Mouse (Mus musculus) embryonic facial prominence, embryonic 11.5 days (tissue): ENCODE data around the gene Rgs12. TPM values are rescaled to one million over a fixed set of nuclear protein-coding genes. Genes with fewer than 3 reads are reported as not detected.
A peak's percentile ranks its signal among the peaks of the same experiment; 100 is the strongest.

Experiments
- ATAC-seq: fragments of 200-750 bp; cut with Nextera tagmentation; replicated peaks from 2 replicates; pipeline ENCODE4 v1.8.0; 2017; ENCODE audit warnings: low read depth; ENCODE audit not compliant: insufficient number of reproducible peaks, low FRiP score, low TSS enrichment
- DNase-seq: peaks from one replicate; pipeline ENCODE4 v3.0.0-alpha.2; 2015; ENCODE audit warnings: low spot score
- H3K27ac ChIP-seq: fragments of 300-500 bp; sonication (generic); replicated peaks from 2 replicates; pipeline ENCODE4 v1.5.1; 2014; ENCODE audit warnings: mild to moderate bottlenecking, low read depth, low read length, control low read depth
- H3K27me3 ChIP-seq: fragments of 300-500 bp; sonication (generic); 2 replicates; pipeline ENCODE4 v1.6.1; 2014; ENCODE audit warnings: mild to moderate bottlenecking, low read length, moderate library complexity, mixed read lengths; ENCODE audit not compliant: control insufficient read depth, insufficient read depth
- H3K36me3 ChIP-seq: fragments of 300-500 bp; sonication (generic); replicated peaks from 2 replicates; pipeline ENCODE4 v1.6.1; 2014; ENCODE audit warnings: low read depth, mild to moderate bottlenecking, low read length, moderate library complexity, mixed read lengths; ENCODE audit not compliant: control insufficient read depth, insufficient read depth
- H3K4me1 ChIP-seq: fragments of 300-500 bp; sonication (generic); 2 replicates; pipeline ENCODE4 v1.6.1; 2014; ENCODE audit warnings: low read length, mixed read lengths; ENCODE audit not compliant: control insufficient read depth, insufficient read depth
- H3K4me2 ChIP-seq: fragments of 300-500 bp; sonication (generic); 2 replicates; pipeline ENCODE4 v1.6.1; 2014; ENCODE audit warnings: low read depth, mild to moderate bottlenecking, control low read depth, low read length, moderate library complexity
- H3K4me3 ChIP-seq: fragments of 300-500 bp; sonication (generic); 2 replicates; pipeline ENCODE4 v1.5.1; 2014; ENCODE audit warnings: low read depth, low read length, control low read depth
- H3K9ac ChIP-seq: fragments of 300-500 bp; sonication (generic); replicated peaks from 2 replicates; pipeline ENCODE4 v1.6.1; 2014; ENCODE audit warnings: mild to moderate bottlenecking, control low read depth, low read length
- H3K9me3 ChIP-seq: fragments of 300-500 bp; sonication (generic); replicated peaks from 2 replicates; pipeline ENCODE4 v1.6.1; 2016; ENCODE audit warnings: mild to moderate bottlenecking, low read length, inconsistent platforms, mixed read lengths; ENCODE audit not compliant: control insufficient read depth
- WGBS: fragments of 180-500 bp; shearing (Covaris S2); extraction: QIAGEN DNeasy Blood & Tissue Kit; methylation state at CpG from one replicate; pipeline ENCODE4 v1.1.7; 2014; 5-methylcytosine and 5-hydroxymethylcytosine counted together
- polyA plus RNA-seq: library from polyadenylated mRNA; unstranded; fragments of >200 nt; fragmentation: Nextera tagmentation; extraction: Ambion mirVana; gene quantifications from 2 replicates; pipeline ENCODE4 v1.2.1, GENCODE M21; 2014

Gene Rgs12
- polyA plus RNA-seq, 1 experiment from 2014 or later: 33.7 TPM

DNA sequence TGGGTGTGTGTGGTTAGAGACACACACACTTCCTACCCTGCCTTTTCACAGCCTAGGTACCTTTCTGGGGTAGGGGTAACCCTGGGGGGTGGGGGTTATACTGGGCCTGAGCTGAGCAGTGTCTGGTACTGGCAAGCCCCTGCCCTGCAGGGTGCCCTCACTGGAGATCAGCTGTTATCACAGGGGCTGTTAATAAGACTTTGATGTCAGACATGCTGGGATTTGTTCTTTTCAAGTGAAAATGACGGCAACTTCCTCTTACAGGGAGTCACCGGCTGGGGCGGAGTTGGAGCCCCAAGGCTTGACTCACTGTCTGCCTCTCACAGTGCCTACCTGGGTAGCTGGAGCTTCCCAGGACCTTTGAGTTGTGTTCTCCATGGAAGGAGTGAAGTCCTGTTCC, 49.5 kb downstream of the Rgs12 start:
- Histone ChIP-seq H3K4me1 (no peaks in the 10 kb centered on the region), H3K9ac (no peak overlapping the region), H3K27me3 (no peaks in the 10 kb centered on the region), H3K4me3 (no peak overlapping the region), H3K9me3 (no peaks in the 10 kb centered on the region), H3K27ac (no peak overlapping the region), H3K4me2 (no peak overlapping the region), H3K36me3 (no peaks in the 10 kb centered on the region)
- WGBS: 56% methylated on average over 3 of the region's 3 CpGs
- ATAC-seq: no peak
- no peak for DNase-seq

DNA sequence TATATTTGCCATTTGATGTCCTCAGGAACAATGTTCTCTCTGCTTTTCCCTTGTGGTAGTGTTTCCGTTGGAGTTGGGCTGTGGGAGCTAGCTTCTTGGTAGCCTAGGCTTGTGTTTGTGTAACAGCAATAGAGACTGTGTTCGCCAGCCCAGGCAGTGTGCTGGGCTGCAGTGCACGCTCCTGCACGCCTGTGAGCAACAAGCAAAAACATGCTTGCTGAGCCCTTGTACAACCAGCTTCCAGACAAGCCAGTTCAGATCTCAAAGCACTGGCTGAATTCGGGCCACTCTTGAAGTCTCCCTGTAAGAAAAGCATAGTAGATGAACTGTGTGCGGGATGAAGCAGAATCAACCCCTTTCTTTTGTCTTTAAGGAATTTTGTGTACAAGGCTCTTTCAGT, 50.0 kb downstream of the Rgs12 start:
- H3K4me2 ChIP-seq: no peak overlapping the region
- H3K4me1 ChIP-seq: no peaks in the 10 kb centered on the region
- WGBS: 67% methylated on average over 6 of the region's 6 CpGs
- H3K4me3 ChIP-seq: no peak overlapping the region
- peak; percentile 12 for DNase-seq
- no peak for ATAC-seq
- no peaks in the 10 kb centered on the region for H3K36me3 ChIP-seq
- H3K27ac ChIP-seq: no peak overlapping the region
- no peak overlapping the region for H3K9ac ChIP-seq
- no peaks in the 10 kb centered on the region for H3K9me3 ChIP-seq
- H3K27me3 ChIP-seq: no peaks in the 10 kb centered on the region

DNA sequence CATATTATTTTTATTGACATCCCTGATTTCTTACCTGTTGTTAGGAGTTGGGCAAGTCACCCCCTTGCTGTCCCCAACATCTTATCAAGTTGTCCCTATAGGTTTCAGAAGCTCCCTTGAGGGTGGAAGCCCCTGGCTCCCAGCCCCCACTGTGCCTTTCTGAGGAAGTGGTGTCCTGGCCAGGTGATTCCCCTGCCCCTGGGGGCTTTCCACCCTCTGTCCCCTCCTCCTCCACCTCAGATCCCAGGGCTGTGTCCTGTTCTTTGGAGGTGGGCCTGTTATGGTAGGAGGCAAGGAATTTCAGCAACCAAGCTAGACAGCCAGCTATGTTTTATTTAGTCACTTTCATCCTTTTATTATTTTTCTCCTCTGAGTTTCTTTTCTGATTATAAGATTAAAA, 51.1 kb downstream of the Rgs12 start:
- no peak overlapping the region for H3K9ac ChIP-seq
- no peaks in the 10 kb centered on the region for H3K9me3 ChIP-seq
- H3K27me3 ChIP-seq: no peaks in the 10 kb centered on the region
- no peaks in the 10 kb centered on the region for H3K36me3 ChIP-seq
- H3K27ac ChIP-seq: no peak overlapping the region
- H3K4me2 ChIP-seq: no peak overlapping the region
- DNase-seq (no peak), ATAC-seq (no peak)
- H3K4me3 ChIP-seq: no peak overlapping the region
- no peaks in the 10 kb centered on the region for H3K4me1 ChIP-seq

DNA sequence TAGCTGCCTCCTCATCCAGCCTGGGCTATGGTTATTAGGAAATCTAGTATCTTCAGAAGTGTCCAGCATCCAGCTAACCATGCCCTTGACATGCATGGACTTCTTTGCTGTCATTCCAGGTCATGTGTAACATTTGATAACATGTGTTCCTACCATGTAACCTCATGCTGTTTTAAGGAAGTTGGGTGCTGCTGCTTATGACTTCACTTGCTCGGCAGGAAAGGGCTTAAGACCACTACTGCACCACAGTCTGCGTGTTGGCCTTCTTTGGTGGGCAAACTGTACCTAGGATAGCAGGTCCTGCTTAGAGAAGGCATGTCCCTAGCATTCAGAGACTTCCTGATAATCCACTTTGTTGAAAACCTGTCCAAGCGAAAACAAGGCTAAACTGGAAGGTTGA, 51.9 kb downstream of the Rgs12 start:
- H3K4me3 ChIP-seq: no peak overlapping the region
- ATAC-seq (no peak), DNase-seq (no peak)
- WGBS: 73% methylated on average over 3 of the region's 3 CpGs
- H3K27me3 ChIP-seq: no peaks in the 10 kb centered on the region
- no peaks in the 10 kb centered on the region for H3K4me1 ChIP-seq
- H3K27ac ChIP-seq: no peak overlapping the region
- H3K36me3 ChIP-seq: no peaks in the 10 kb centered on the region
- H3K4me2 ChIP-seq: no peak overlapping the region
- H3K9me3 ChIP-seq: no peaks in the 10 kb centered on the region
- no peak overlapping the region for H3K9ac ChIP-seq

DNA sequence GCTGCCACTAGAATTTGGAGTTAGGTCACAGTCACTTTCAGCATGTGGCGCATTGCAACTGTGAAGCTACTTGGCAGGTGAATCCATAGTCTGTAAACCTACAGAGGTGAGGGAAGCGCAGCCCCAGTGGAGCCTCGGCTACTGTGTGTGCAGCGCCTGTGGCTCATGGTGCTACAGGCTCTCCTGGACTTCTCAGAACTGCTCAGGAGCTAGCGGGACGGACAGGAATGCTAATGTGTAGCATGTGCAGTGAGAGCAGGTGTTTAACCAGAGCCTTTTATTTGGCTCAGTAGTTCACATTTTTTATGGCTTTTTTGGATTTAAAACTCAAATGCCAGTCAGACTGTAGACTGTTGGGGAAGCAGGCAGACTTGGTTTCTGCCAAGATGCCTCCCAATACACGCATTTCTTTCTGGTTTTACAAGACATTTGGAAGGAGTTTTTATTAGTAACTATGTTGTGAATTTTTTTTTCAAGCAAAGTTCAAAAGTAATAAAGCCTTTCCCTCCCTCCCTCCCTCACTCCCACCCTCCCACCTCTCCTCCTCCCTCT, 54.4 kb downstream of the Rgs12 start:
- Histone ChIP-seq H3K4me3 (no peak overlapping the region), H3K27ac (no peak overlapping the region), H3K9me3 (no peaks in the 10 kb centered on the region), H3K4me2 (no peak overlapping the region), H3K4me1 (no peaks in the 10 kb centered on the region), H3K9ac (no peak overlapping the region), H3K36me3 (no peaks in the 10 kb centered on the region; the same call in 1 of the 2 replicates), H3K27me3 (no peaks in the 10 kb centered on the region)
- 87% methylated on average over 7 of the region's 7 CpGs for WGBS
- no peak for ATAC-seq
- DNase-seq: no peak

DNA sequence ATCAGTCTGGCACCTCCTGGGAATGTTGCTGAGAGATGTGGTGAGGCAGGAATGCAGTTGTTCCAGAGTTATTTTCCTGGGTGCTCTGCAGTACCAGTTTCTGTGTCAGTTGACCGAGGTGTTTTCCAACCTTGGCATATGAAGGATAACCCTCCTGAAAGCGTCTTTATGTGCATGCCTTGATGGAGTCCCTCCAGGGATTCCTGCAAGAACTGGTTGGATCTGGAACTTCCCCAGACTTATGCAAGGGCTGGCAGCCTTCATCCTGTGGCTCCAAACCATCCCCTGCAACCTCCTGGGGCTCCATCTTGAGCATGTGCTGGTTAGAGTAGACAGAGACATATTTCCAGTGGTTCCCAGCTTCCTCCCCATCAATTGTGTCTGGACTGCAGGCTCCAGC, 55.5 kb downstream of the Rgs12 start:
- Histone ChIP-seq H3K9me3 (no peaks in the 10 kb centered on the region), H3K36me3 (no peaks in the 10 kb centered on the region; the same call in 1 of the 2 replicates), H3K27me3 (no peaks in the 10 kb centered on the region), H3K4me2 (no peak overlapping the region), H3K4me3 (no peak overlapping the region), H3K4me1 (no peaks in the 10 kb centered on the region), H3K9ac (no peak overlapping the region), H3K27ac (no peak overlapping the region)
- no peak for ATAC-seq
- 84% methylated on average over 2 of the region's 2 CpGs for WGBS
- DNase-seq: no peak

DNA sequence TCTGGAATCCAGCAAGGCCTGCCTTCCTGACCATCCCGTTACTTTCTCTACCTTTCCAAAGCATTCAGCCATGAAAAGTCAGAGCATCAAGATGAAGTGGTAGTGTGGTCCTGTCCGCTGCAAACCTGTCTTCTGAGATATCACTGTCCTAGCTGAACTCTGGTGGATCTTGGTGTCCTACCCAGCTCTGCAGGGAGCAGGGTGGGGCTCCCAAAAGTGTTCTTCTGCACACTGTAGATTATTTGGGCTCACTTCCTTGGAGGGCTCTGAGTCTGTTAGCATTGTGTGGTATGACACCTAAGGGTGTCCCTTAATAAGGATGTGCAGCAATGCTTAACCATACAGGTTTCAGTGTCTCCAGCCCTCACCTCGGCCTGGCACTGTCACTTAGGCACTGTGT, 56.4 kb downstream of the Rgs12 start:
- Histone ChIP-seq H3K9me3 (no peaks in the 10 kb centered on the region), H3K36me3 (no peaks in the 10 kb centered on the region; the same call in 1 of the 2 replicates), H3K4me3 (no peak overlapping the region), H3K4me1 (no peaks in the 10 kb centered on the region), H3K27me3 (no peaks in the 10 kb centered on the region), H3K9ac (no peak overlapping the region), H3K4me2 (no peak overlapping the region), H3K27ac (no peak overlapping the region)
- ATAC-seq (no peak), DNase-seq (no peak)
- 92% methylated on average over 3 of the region's 3 CpGs for WGBS

DNA sequence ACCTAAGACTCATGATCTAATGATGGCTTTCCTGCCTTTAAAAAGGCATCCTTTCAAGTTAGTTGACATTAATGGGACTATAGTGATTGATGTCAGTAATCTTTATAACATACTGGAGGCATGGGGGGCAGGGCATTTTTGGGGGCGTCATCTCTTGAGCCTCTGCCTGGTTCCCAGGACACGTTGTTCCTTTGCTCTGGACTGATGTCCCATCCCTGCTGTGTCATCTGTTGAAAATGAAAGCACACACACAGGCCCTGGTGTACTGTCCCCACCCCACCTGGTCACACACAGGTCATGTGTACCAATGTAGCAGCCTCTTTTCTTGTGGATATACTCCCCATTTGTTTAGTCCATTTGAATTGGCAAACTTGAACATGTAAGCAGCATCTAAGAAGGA, 57.4 kb downstream of the Rgs12 start:
- Histone ChIP-seq H3K9ac (no peak overlapping the region), H3K36me3 (no peaks in the 10 kb centered on the region; the same call in 1 of the 2 replicates), H3K9me3 (no peaks in the 10 kb centered on the region), H3K27ac (no peak overlapping the region), H3K27me3 (no peaks in the 10 kb centered on the region), H3K4me2 (no peak overlapping the region), H3K4me1 (no peaks in the 10 kb centered on the region), H3K4me3 (no peak overlapping the region)
- DNase-seq: no peak
- 88% methylated on average over 2 of the region's 2 CpGs for WGBS
- ATAC-seq: no peak
